Mouse (Mus musculus): ENCODE data around the gene Kpna4. TPM values are rescaled to one million over a fixed set of nuclear protein-coding genes. Genes with fewer than 3 reads are reported as not detected.

Kpna4 gene
- total RNA-seq (2021) = 10 to 100 TPM; 78.0 to 84.2 TPM

DNA sequence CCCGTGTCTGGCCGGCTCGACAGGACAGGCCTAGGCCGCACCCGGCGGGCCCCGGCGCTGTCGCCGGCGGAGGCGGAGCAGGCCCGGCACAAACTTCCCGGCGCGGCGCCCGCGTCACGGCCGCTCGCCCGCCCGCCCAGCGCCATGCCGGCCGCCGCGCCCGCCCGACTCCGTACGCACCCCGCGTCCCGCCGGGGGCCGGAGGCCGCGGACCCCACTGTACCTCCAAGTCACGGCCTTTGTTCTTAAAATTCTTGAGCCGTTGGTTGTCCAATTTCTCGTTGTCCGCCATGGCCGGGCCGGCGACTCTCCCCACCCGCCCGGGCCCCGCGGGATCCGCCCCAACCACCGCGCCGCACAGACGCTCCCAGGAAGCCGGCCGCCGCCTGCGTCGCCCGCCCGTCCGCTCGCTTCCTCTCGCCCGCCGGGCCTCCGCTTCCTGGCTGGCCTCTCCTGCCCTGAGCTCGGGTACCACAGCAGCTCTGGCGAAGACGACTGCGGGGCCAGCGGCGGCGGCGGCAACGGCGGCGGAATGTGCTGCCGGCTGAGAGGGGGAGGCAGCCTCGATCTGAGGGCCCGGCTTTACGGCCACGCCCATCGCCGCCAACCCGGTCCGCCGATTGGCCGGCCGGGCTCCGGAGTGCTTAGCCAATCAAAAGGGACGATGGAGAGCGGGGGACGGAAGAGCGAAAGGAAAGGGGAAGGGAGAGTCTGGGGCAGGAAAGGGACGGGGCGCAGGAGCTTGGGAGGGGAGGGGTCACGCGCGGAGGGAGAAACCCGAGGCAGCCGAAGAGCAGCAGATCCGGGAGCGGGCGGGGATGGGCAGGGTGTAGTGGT, at the start of gene Kpna4:
Gene Kpna4, minus strand, starts transcription at position 605 of the 837 bp plus-strand sequence.
- intact Hi-C loops (cut with DNase I) = loop anchor here (2.0 to 5.0 kb wide), 2 partner anchors 122 to 191 kb away; partner anchors contain the start of genes Ift80, Ppm1l and Smc4
- peak; percentile 93 for DNase-seq (ENCODE audit: low spot score)

DNA sequence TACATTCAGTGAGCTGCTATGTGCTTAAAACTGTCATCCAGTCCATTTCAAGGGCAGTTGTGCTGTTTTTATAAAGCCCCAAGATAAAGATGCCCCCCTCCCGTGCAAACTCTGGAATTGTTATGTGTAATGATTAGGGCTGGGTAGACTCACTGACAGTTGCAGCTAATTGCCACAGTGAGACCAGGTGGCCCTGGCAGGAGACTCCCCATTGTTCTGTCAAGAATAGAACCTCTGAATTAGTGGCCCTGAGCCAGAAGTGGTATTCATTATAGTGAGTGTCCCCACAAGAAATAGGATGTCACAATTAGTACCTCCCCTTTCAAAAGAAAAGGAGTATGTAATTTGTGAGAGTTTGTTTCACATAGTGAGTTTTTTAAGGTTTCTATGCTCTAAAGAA, 48.3 kb upstream of the Kpna4 start:
- no peak for DNase-seq (ENCODE audit: low spot score)
- intact Hi-C loops (cut with DNase I) = no loop called here

DNA sequence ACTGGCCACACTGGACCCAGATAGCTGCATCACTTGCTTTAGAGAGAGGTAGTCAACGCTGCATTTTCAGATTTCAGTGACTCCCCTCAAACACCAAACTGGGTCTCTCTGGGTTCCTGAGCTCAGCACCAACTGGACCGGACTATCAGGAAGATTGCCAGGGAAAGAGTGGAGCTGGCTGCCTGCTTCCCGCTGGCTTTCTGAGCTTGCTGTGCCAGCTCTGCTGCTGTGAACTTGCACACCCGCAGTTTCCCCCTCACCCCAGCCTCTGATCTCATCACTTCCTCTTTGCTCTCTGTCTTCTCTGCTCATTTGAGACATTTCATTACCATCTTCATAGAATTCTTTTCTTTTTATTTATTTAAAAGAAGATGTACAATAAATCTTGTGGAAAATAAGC, 44.2 kb upstream of the Kpna4 start:
- no peak for DNase-seq (ENCODE audit: low spot score)
- intact Hi-C loops (cut with DNase I) = no loop called here

DNA sequence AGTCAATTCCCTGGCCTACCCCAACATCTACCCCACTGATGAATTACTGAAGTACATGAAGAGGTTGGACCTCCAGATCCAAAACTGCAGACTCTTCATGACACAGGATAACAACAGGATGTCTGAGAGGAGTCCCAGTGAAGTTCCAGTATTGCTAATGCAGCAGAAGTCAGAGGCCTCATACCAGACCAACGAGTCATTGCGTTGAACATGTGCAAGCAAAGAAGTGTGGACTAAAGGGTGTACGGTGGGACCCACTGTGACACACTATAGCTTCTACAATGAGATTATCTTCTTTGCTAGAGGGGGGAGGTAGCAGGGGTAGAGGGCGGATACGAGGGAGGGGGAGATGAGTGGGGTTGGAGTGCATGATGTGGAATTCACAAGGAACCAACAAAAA, 42.9 kb upstream of the Kpna4 start:
- DNase-seq (ENCODE audit: low spot score) = no peak
- intact Hi-C loops (cut with DNase I) = no loop called here

DNA sequence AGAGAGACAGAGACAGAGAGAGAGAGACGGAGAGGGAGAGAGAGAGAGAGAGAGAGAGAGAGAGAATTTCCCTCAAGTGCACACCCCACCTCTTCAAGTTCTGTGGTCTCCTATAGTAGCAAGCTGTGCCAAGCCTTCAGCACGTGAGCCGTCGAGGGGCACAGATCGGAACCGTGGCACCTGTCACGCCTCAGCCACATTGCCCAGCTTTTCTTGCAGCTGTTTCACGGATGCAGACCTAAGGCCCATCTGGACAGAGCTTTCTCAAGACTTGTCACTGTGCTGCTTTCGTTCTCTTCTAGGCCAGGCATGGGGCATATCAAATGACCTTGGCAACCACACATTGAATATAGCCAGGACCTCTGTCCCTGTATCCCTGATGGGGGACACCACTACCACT, 41.8 kb upstream of the Kpna4 start:
- DNase-seq (ENCODE audit: low spot score) = no peak
- intact Hi-C loops (cut with DNase I) = no loop called here

DNA sequence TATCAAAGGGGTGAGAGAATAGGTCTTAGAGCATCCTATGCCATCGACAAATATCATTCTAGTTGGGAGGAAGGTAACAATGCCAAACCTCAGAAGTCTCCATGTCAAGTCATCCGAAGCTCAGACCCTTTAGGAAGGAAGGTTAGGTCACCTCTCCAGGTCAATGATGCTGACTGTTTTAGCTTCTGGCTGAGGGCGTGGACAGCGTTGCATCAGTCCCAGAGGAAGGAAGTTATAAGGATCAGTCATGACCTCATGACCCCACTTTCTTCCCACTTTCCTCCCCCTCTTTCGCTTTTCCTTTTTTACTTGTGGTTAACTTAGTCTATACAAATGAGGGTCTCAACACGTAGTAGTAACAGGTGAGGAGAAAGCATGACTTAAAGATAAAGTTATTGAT, 36.1 kb upstream of the Kpna4 start:
- intact Hi-C loops (cut with DNase I) = no loop called here
- DNase-seq (ENCODE audit: low spot score) = no peak

DNA sequence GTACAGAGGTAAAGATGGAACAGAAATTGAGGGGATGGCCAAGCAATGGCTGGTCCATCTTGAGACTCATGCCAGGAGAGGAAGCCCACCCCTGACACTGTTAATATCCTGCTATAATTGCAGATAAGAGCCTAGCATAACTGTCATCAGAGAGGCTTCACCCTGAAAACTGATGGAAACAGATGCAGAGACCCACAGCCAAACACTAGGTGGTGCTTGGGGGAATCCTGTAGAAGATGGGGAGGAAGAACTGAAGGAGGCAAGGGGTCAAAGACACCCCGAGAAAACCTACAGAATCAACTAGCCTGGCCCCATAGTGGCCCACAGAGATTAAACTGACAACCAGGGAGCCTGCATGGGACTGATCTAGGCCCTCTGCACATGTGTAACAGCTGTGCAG, 33.5 kb upstream of the Kpna4 start:
- intact Hi-C loops (cut with DNase I) = no loop called here

DNA sequence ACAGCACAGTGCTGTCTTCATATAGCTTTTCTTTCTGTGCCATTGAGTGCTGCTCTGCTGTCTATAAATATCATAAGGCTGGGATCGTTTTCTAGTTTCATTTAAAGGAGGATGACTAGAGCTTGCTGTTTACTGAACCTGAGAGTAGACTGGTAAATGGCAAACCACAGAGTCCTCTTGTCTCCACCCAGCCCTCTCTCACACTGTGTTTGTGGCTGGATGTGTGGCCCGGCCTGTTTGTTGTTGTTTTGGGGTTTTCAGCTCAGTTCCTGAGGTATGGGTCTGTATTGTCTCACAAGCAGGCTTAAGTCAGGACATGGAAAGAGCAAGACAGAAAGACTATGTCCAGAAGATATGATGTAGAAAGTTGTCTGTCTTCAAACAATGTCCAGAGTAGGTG, 32.6 kb upstream of the Kpna4 start:
- intact Hi-C loops (cut with DNase I) = no loop called here
- DNase-seq (ENCODE audit: low spot score) = no peak

More for the DNA sequence above, 33.5 kb upstream of the Kpna4 start:
- no peak for DNase-seq (ENCODE audit: low spot score)

DNA sequence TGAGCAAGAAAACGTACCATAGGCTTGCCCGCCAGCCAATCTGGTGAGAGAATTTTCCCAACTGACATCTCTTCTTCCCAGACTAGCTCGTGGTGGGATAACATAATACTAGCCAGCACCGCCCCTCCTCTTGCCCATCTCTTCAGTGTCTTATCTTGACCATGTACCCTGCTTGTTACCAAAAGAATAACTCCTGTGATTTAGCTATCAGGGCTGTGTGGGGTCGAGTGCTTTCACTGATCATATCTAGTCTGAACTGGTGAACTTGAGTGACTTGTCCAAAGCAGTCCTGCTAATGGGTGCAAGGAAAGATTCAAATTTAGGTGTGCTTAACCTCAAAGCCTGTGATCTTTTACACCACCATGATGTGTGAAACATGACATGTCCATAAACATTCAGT, 31.0 kb upstream of the Kpna4 start:
- no peak for DNase-seq (ENCODE audit: low spot score)
- intact Hi-C loops (cut with DNase I) = no loop called here

DNA sequence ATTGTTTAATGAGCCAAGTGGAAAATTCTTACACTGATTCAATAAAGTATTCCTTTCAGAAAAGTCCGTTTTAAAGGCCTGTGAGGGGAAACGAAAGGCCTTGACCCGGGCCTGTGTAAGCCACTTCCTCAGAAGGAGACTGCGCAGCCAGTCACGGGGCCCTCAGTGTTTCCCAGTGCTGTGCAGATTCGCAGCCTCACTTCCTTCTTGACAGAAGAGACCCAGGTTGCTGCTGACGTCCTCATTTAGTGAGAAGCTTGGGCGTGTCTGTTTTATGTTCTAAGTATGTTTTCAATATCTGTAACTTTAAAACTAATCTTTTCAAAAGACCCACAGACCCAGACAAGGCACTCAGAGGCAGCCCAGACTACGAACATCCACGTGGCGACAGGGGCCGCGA, 29.6 kb upstream of the Kpna4 start:
- peak; percentile 14 for DNase-seq (ENCODE audit: low spot score)
- intact Hi-C loops (cut with DNase I) = no loop called here

DNA sequence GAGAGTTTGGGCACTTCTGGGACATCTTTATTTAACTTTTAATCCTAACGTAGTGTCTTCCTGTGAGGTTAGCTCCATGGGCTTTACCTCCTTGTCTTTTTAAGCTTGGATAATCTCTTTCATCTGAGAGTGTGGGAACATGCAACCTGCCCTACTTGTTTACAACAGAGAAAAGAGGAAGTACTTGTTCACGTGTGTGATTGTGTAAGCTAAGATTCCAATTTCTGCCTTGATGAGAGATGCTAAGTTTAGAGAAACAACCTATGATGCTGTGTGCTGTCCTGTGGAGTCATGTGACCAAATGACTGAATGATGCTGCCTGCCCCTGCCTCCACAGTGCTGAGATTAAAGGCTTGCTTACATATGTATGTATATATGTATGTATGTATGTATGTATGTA, 27.8 kb upstream of the Kpna4 start:
- intact Hi-C loops (cut with DNase I) = no loop called here
- no peak for DNase-seq (ENCODE audit: low spot score)

DNA sequence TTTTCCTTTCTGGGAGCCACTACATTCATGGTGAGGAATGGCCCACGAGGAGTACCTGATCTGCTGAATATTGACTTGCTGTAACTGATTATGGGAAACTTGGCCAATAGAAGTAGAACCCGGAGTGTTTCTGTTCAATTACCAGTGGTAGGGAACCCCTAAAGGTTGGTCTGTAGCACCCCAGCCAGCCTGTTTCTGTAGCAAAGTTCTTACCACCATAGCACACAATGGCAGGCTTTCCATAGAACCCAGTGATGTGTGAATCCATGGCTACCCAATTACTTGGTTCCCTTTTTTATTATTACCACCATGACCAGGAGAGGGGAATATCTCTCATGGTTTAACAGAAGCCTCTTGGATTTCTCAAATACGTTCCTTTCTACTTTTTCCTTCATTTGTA, 24.0 kb upstream of the Kpna4 start:
- no peak for DNase-seq (ENCODE audit: low spot score)
- intact Hi-C loops (cut with DNase I) = no loop called here

DNA sequence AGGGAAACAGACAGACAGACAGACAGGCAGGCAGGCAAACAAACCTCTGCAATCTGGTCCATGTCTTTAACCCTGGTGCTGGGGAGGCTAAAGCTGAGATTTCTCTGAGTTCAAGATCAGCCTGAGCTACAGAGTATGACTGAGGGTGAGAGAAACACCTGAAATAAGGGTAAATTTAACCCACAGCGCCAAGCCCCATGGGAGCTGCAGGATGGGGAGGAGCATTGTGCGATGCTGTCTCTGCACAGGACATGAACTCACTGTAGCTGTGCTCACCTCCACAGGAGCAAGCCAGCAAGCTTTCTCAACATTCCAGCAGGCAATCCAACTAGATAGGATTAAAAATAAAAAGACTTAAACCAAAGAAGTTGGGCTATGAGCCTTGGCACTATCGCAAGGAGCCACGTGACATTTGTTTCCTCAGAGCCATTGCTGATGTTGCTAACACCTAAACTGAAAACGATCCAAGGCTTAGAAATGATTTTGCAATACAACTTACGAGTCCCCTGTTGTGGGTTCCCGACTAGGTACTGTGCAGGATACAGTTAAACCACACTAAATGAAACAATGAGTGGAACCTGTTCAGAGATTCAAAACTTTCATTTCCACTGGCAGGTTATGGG, 15.6 kb upstream of the Kpna4 start:
- intact Hi-C loops (cut with DNase I) = no loop called here
- DNase-seq (ENCODE audit: low spot score) = no peak

DNA sequence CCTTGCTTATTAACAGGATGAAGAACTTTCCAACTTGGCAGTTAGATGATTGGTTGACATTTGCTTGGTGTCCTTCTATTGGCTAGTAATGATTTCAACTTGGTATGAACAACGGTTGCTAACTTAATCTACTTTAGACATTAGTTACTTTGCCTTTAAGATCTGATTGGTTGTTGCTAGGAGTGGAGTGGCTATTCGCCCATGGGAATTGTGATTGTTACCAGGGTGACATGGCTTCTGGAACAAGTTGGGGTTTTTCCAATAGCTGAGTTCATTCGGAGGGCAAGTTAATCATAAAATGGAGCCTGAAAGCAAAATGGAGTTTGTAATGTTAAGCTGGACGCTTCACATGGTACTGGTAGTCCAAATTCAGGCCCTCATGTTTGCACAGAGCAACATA, 13.9 kb upstream of the Kpna4 start:
- no peak for DNase-seq (ENCODE audit: low spot score)

DNA sequence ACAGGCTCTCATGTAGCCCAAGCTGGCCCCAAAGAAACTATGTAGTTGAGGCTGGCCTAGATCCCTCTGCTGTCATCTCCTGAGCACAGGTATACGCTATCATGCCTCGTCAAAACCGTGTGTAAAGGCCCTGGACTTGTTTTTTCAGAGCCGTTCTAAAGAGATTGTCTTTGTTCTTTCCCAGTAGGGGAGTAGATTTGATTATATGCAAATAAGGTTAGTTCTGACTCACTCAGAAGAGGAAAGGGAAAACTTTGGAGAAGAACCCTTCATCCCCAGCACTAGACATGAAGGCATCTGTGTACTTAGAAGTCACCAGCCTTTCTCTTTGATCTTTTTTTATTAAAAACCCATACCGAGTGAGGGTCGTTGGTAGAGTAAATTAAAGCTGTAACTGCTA, 9.1 kb upstream of the Kpna4 start:
- no peak for DNase-seq (ENCODE audit: low spot score)
- intact Hi-C loops (cut with DNase I) = no loop called here

More for the DNA sequence above, 13.9 kb upstream of the Kpna4 start:
- intact Hi-C loops (cut with DNase I) = no loop called here

DNA sequence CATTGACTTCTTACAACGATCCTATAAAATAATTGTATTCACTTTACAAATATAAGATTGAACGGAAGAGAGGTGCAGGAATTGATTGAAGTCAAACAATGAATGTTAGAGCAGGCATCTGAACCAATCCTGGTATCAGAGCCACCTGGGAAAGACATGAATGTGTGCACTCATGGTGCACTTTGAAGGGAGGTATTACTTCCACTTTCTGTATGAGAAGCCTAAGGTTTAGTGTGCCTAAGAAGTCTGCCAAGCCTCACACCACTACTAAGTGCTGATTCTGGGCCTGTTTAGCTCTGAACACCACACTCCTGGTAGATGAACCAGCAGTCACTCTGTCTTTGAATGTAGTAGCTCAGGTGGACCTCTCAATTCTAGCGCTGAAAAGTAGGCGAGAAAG, 4.1 kb upstream of the Kpna4 start:
- no peak for DNase-seq (ENCODE audit: low spot score)
- intact Hi-C loops (cut with DNase I) = no loop called here

DNA sequence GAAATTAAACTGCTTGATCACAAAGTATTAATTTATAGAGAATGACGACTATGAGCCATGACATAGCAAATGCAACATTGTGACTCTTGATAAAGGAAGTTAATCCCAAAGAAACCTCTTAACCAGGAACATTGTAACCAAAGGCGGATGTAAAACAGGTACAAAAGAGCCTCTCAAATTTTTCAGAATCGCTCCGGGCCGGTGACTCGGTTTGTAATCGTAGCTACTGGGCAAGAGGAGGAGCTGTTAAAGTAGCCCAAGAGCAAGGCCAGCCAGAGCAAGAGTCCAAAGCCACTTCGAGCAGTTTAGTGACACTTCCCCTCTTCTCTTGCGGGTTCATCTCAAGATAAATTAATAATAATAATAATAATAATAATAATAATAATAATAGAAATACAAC, 780 bp upstream of the Kpna4 start:
- intact Hi-C loops (cut with DNase I) = loop anchor here (2.0 to 5.0 kb wide), 2 partner anchors 123 to 190 kb away; partner anchors contain the start of genes Ift80, Ppm1l and Smc4
- no peak for DNase-seq (ENCODE audit: low spot score)

DNA sequence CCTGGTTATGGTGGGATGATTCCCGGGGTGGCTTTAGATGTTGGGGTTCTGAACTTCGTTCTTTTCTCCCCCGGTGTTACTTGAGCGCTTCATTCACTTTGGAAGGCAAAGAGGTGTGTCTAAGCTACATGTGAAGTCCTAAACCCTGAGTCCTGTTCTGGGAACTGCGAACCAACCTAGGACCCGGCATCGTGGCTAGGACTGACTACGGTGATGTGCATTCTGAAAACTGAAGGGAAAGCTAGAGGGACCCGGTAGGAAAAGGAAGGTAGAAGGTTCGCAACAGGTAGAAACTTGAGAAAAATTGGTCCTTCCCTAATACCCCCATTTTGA, 399 bp upstream of the Kpna4 start:
- intact Hi-C loops (cut with DNase I) = loop anchor here (2.0 to 5.0 kb wide), 2 partner anchors 123 to 190 kb away; partner anchors contain the start of genes Ift80, Ppm1l and Smc4
- DNase-seq (ENCODE audit: low spot score) = no peak

DNA sequence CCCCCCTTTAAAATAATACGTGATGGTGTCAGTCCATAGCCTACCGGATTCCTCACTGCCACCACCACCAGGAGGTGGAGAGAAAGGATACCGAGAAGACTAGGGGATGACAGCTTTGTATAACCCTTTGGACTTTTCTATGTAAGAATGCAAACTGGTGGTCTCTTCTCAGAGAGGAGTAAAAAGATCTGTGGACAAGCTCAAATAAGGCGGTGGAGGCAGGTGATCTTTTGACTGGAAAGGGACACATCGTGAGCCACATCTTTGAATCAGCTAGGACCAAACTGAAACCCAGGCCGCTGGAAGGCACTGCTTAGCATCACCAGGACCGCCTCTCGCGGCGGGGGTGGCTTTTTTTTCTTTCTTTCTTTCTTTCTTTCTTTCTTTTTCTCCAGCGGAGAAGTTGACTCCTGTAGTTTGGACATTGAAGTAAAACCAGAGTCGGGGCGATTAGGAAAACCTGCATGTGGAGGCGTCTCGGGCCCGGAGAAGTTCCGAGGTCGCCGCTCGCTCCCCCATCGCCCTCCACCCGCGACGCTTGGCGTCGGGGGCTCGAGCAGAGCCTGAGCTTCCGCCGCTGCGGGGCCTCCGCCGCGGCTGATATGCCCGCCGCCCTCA, 913 bp downstream of the Kpna4 start:
- DNase-seq (ENCODE audit: low spot score) = no peak
- intact Hi-C loops (cut with DNase I) = loop anchor here (2.0 to 5.0 kb wide), 2 partner anchors 121 to 191 kb away; partner anchors contain the start of genes Ift80, Ppm1l and Smc4

DNA sequence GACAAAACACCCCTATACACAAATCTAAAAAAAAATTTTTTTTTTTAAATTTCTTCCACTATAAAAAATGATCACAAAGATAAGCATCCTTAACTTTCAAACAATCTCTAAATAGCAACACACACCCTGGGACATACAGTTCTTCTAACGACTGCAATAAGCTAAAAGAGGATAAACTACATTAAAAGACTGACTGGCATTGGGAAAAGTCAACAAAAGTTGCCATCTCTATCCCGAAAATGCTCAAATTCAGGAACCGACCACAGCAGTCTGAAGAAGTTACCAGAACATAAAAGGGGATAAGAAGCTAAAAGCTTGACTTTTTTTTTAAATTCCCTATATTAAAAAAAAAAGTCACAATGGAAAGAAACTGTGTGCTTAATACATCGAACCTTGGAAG, 1.5 kb downstream of the Kpna4 start:
- intact Hi-C loops (cut with DNase I) = loop anchor here (5.0 kb wide), 1 partner anchor 192 kb away; the partner anchor contains the start of gene Ppm1l
- DNase-seq (ENCODE audit: low spot score) = no peak

DNA sequence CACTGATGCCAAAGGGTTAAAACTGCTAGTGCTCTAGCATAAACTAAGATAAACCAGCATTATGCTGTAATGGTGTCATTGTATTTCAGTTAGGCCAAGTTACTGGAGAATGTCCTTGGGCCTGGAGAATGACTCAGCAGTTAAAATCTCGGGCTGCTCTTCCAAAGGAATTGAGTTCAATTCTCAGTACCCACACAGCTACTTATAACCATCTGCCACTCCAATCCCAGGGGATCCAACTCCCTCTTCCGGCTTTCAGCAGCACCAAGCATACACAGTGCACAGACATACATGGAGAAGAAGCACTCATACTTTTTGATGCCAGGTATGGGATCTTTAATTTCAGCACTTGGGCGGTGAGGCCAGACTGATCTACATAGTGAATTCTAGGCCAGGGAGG, 8.1 kb downstream of the Kpna4 start:
- intact Hi-C loops (cut with DNase I) = no loop called here
- DNase-seq (ENCODE audit: low spot score) = no peak

All from heart, postnatal 25 days (tissue).